Mouse (Mus musculus) retina, postnatal 1 day (tissue): ENCODE results near the gene Exoc6b.

ENCODE experiments used
- DNase-seq: peaks from one replicate; pipeline ENCODE4 v3.0.0-alpha.2; 2012

Exoc6b gene

GRCm38 (mm10) chr6:84708631-84709030 is 360.7 kb downstream of the Exoc6b start:
- DNase-seq: no peak

GRCm38 (mm10) chr6:84699579-84699978 is 369.7 kb downstream of the Exoc6b start:
- DNase-seq: no peak

GRCm38 (mm10) chr6:84698288-84698673 is 371.0 kb downstream of the Exoc6b start:
- DNase-seq: no peak

GRCm38 (mm10) chr6:84697474-84698287 is 371.6 kb downstream of the Exoc6b start:
- DNase-seq: peak; percentile 19

GRCm38 (mm10) chr6:84693844-84694243 is 375.5 kb downstream of the Exoc6b start:
- no peak for DNase-seq

- DNase-seq: no peak
Observed at GRCm38 (mm10) chr6:84693204-84693603, 376.1 kb downstream of the Exoc6b start.

- no peak for DNase-seq
Observed at GRCm38 (mm10) chr6:84691907-84692306, 377.4 kb downstream of the Exoc6b start.

GRCm38 (mm10) chr6:84677770-84678169 is 391.5 kb downstream of the Exoc6b start:
- no peak for DNase-seq

- DNase-seq: no peak
Observed at GRCm38 (mm10) chr6:84674936-84675335, 394.4 kb downstream of the Exoc6b start.

- no peak for DNase-seq
Observed at GRCm38 (mm10) chr6:84674136-84674535, 395.2 kb downstream of the Exoc6b start.

GRCm38 (mm10) chr6:84661451-84662112 is 407.7 kb downstream of the Exoc6b start:
- DNase-seq: no peak

GRCm38 (mm10) chr6:84660982-84661381 is 408.3 kb downstream of the Exoc6b start:
- no peak for DNase-seq

GRCm38 (mm10) chr6:84657091-84657490 is 412.2 kb downstream of the Exoc6b start:
- DNase-seq: no peak

- DNase-seq: no peak
Observed at GRCm38 (mm10) chr6:84656680-84657079, 412.6 kb downstream of the Exoc6b start.

GRCm38 (mm10) chr6:84651902-84652301 is 417.4 kb downstream of the Exoc6b start:
- DNase-seq: no peak

GRCm38 (mm10) chr6:84647197-84647596 is 422.1 kb downstream of the Exoc6b start:
- DNase-seq: peak; percentile 66

- no peak for DNase-seq
Observed at GRCm38 (mm10) chr6:84646696-84647095, 422.6 kb downstream of the Exoc6b start.

GRCm38 (mm10) chr6:84641062-84641431 is 428.3 kb downstream of the Exoc6b start:
- DNase-seq: no peak

- DNase-seq: peak; percentile 64
Observed at GRCm38 (mm10) chr6:84640324-84641061, 428.8 kb downstream of the Exoc6b start.

GRCm38 (mm10) chr6:84638206-84638605 is 431.1 kb downstream of the Exoc6b start:
- no peak for DNase-seq

- DNase-seq: no peak
Observed at GRCm38 (mm10) chr6:84631588-84631987, 437.7 kb downstream of the Exoc6b start.

- DNase-seq: no peak
Observed at GRCm38 (mm10) chr6:84630276-84630675, 439.0 kb downstream of the Exoc6b start.

GRCm38 (mm10) chr6:84628831-84629230 is 440.5 kb downstream of the Exoc6b start:
- DNase-seq: no peak

- DNase-seq: no peak
Observed at GRCm38 (mm10) chr6:84626398-84626797, 442.9 kb downstream of the Exoc6b start.
